Mouse (Mus musculus): Measurements from ENCODE around the gene Ccdc34. TPM values are rescaled to one million over a fixed set of nuclear protein-coding genes. Genes with fewer than 3 reads are reported as not detected.

Gene Ccdc34
- 10 to 100 TPM; 14.9 to 18.5 TPM for total RNA-seq (2021)
- long read RNA-seq, experiment 1, transcript Ccdc34-201 (6 exons, 2,070 nt): major isoform, 32 of 45 reads
- long read RNA-seq, experiment 1, partial matches to known transcripts: 4 of 45 reads
- long read RNA-seq, experiment 1, other reads (novel, unspliced or antisense): 6 of 45 reads
- long read RNA-seq, experiment 2, transcript Ccdc34-201 (6 exons, 2,070 nt): major isoform, 30 of 40 reads
- long read RNA-seq, experiment 2, partial matches to known transcripts: 4 of 40 reads
- long read RNA-seq, experiment 2, other reads (novel, unspliced or antisense): 5 of 40 reads

DNA sequence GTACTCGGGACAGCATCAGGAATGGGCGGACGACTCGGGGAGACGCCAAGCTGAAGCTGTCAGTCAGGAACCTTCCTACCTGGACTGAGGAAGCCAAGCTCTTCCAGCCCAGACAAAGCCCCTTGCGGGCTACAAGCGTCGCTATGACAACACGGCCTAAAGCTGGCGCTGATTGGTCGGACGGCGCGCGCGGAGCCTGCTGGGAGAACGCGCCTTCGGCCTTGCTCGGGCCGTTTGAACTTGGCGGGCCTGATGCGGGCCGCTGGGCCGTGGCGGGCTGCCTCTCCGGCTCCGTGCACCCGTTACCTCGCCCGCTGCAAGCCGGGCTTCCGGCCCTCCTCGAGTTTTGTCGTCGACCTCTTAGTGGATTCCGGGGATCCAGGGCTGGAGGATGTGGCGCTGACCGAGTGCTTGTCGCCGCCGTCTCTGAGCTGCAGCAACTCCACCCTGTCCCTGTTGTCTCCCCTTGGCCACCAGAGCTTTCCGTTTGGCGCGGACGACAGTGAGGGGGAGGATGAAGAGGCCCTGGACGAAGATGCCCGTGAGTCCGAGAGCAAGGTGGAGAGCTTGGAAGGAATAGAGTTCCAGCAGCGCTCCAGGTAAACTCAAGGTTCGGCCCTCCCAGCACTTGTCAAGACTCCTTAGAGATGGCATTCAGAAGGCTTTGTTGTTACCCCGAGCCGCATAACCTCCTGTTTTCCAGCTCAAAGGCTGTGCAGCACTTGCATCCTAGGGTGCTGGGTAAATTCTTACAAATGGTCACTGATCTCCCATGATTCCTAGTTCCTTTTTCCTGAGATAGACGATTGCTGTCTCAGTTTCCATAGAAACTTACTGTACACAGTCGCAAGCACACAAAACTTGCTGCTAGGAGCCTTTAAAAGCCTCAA, at the start of gene Ccdc34:
TSS of gene Ccdc34 (plus strand) at position 202 of the 890 bp plus-strand sequence.
- intact Hi-C loops (cut with DNase I): loop anchor here (5.0 kb wide), 2 partner anchors 101 to 184 kb away; partner anchors contain the start of gene Lgr4
- DNase-seq (ENCODE audit: low spot score in 2 of 2): peak; percentile 92 to 94

DNA sequence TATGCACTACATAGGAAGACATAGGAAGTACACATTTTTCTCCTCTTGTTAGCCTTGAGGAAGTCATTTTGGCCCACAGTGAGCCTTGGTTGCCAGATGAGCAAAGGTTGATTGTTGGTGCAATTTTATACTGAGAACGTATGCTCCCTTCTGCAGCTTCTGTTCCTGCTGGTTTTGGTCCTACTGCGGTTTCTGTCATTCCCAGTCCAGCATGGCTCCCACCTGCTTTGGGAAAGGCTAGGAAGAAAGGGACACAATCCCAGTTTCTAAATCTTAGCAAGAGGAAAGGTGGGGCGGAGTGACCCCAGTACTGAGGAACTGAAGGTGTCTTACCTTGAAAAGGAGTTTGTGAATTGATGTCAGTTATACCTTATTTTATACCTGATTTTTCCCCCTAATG, 48.2 kb upstream of the Ccdc34 start:
- no peak for DNase-seq (ENCODE audit: low spot score in 2 of 2)
- intact Hi-C loops (cut with DNase I): no loop called here

DNA sequence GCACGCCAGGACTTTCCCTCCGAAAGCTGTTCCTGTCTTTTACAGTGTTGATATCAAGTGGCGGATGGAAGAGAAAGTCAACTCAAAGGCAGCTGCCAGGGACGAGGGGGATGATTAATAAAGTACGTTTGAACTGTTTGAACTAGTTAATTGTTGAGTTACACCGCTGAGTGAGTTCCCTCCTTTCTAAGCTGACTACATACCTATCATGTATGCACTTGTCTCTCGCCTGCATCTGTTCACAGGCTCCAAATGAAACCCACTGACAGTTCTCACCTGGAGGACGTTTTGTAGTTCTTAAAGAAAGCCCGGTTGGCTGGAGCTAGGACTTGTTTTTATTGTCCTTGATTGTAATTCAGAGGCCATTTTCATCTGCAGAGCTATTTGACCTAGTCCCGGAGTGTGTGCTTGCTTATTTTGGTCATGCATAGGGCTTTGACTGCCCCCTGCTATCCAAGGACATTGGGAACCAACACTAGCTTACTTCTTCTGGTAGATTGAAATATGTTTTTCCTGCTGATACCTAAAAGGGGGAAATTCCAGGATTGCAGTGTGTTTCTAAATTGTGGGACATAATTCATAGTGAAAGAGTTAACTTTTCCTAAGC, 47.6 kb upstream of the Ccdc34 start:
- no peak for DNase-seq (ENCODE audit: low spot score in 2 of 2)
- intact Hi-C loops (cut with DNase I): no loop called here

DNA sequence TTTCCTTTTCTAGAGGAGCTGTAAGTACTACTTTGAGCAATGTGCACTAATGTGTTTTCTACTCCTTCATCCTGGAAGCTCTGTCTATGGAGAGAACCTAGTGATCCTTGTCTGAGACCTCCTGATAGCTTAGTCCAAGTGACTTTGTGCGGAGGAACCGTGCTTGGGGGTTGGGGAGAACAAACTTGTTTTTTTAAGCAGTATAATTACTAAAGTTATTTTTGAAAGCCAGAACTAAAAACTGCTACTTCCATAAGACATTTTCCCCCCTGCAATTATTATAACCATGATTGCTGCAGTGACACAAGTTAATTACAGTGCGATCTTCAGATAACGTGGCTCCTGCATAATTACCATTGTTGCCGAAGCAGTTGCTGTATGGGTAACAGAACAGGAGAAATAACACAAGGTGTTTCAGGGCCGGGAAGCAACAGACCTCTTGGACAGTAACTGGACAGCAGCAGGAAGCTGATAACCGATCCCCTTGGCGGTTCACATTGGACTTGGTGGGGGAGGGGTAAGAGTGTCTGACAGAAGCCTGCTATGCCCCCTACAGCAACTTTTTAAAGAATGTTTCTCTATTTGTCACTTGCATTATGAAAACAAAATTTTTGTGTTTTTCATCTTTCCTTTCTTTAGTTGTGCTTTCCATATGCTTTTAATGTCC, 46.7 kb upstream of the Ccdc34 start:
- intact Hi-C loops (cut with DNase I): no loop called here
- DNase-seq (ENCODE audit: low spot score in 2 of 2): no peak

DNA sequence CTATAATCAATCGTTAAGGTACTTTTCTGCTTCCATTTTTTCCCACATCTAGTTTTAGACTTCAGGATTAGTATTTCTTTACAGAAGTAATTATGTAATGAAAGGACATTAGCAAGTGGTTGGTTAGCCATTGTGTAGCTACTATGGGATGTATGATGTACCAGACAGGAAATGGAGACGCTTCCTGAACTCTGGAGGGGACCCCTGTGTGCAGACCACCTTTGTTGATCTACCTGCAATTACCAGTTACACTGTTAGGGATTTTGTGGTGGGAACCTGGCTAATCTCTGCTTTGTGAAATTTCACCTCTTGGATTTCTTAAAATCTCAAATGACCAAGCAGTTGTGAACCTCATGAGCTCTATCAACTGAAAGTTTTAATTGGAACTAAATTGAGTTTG, 45.3 kb upstream of the Ccdc34 start:
- intact Hi-C loops (cut with DNase I): no loop called here
- DNase-seq (ENCODE audit: low spot score in 2 of 2): no peak

DNA sequence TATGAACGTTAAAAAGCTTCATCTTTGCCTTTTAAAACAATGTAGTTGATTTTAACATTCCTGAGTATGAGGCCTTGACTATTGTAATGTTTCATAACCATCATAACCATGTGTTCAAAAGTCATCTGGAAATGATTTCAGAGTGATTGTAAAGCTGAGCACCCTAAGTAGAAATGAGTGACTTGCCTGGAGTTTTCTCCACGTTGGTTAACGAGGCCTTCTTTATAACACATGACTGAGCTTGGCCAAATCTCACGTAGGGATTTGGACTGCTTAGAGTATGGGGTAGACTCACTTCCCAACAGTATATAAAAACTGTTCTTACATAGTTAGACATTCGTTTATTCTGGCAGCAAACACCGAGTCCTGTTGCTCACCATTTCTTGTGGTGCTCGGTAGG, 44.7 kb upstream of the Ccdc34 start:
- intact Hi-C loops (cut with DNase I): no loop called here

DNA sequence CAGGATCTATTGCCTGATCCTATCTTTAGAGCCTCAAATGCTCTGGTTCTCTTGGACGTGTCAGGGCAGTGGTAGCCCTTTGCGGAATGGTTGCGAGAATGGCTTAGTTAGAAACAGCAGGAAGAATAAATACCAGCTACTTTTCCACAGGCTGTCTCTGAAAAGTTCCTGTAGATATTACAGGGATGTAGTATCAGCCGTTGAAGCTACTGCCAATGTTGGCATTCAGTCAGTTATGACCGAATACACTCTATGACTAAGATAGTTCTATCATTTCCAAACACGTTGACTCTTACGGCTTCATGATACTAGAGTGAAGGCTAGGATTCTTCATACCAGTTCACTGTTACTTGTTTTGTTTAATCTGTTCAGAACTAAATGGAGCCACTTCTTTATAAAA, 42.8 kb upstream of the Ccdc34 start:
- intact Hi-C loops (cut with DNase I): no loop called here
- DNase-seq (ENCODE audit: low spot score in 2 of 2): no peak

More for the DNA sequence above, 44.7 kb upstream of the Ccdc34 start:
- DNase-seq (ENCODE audit: low spot score in 2 of 2): no peak

DNA sequence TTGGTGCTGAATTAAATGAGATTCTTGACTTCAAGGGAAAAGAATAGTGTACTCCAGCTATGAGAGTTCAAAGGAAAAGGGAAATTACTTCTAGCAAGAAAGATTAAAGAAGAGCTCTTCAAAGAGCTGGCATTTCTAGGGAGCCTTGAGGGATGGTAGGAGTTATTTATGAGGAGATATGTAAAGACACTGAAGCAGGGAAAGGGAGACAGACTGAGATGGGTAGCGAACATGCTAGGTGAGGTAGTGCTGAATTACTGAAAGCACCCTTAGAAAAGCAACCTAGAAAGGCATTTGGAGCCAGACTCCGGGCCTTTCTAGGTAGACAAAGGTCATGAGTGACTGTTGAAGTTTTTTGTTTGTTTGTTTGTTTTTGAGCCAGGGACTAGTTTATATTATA, 41.4 kb upstream of the Ccdc34 start:
- DNase-seq (ENCODE audit: low spot score in 2 of 2): no peak
- intact Hi-C loops (cut with DNase I): no loop called here

DNA sequence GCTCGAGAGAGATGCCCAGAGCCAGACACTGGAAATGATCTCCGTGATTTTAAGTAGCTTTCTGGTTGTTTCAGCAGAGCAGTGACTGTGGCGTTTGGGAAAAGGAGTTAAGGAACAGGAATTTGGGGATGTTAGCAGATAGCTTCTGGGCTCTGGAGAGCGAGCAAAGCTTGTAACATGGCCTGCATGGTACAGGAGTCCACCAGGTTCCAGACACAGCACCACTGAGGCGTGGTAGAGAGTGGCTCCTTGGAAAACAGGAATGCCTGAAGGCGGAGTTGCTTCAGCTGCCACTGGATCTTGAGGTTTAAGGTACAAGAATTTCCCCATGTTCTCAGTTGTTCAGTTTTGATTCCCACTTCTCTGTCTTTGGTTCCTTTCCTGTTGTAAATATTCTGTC, 40.3 kb upstream of the Ccdc34 start:
- no peak for DNase-seq (ENCODE audit: low spot score in 2 of 2)
- intact Hi-C loops (cut with DNase I): no loop called here

DNA sequence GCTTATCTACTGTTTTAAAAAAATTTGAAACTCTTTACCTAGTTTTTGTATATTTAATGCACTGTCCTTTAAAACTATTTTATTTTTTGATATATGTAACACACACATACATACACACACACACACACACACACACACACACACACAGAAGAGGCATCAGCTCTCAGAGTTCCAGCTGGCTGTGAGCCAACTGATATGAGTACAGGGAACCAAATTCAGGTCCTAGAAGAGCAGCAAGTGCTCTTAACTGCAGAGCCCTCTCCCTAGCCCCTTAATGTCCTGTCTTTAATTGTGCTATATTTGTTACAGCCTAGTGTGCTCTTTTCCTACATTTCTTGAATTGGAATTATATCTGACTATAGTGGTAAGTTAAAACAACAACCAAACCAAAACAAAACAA, 38.4 kb upstream of the Ccdc34 start:
- intact Hi-C loops (cut with DNase I): no loop called here
- no peak for DNase-seq (ENCODE audit: low spot score in 2 of 2)

DNA sequence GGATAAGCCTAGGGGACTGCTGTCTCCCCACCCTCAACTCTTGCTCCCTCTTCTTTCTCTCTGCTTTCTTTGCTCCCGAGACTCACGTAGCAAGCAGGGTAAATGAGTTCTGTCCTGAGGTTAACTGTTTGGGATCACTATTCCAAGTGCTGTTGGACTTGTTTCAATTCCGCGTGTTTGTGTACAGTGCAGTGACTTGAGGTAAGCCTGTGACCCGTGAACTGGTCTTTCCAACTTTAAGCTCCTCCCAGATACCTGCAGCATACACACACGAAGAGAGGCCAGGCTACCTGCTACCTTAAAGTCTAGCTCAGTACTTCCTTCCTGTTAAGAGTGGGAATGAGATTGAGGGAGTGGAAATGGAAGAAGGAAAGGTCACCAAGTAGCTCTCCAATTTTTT, 34.2 kb upstream of the Ccdc34 start:
- intact Hi-C loops (cut with DNase I): no loop called here
- no peak for DNase-seq (ENCODE audit: low spot score in 2 of 2)

DNA sequence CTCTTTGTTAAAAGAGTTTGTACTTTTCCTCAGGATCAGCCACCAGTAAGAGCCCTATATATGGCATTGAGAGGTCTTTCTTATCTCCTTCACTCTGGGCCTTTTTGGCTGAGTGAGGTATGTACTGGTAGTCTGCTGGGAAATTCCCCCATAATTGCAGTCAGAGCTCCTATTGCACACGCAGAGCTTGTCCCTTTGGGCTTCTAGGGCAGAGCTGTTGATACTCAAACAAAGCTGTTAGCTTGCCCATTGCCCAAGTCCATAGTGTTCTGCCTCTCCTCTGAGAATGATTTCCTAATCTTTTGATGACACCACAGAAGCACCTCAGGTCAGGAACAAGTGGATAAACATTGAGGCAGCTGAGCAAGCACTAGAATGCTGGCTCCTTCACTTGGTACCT, 32.7 kb upstream of the Ccdc34 start:
- intact Hi-C loops (cut with DNase I): no loop called here
- no peak for DNase-seq (ENCODE audit: low spot score in 2 of 2)

DNA sequence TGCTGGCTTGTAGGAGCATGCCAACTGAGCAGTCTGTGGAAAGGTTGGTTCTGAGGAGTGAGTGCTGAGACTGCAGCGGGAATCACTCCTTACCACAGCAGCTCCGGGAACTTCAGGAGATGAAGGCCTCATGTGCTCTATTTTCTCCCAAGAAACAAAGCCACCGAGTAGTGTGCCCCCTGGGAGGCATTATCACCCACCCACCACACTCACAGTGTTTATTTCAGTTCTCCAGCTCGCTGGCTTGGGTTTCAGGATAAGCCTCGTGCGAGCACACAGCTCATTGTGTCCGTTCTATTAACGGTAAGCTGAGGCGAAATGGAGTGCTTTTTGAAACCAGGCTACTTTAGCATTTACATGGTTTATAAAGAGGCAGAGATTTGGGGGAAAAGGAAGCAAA, 32.1 kb upstream of the Ccdc34 start:
- intact Hi-C loops (cut with DNase I): no loop called here
- DNase-seq (ENCODE audit: low spot score in 2 of 2): no peak

DNA sequence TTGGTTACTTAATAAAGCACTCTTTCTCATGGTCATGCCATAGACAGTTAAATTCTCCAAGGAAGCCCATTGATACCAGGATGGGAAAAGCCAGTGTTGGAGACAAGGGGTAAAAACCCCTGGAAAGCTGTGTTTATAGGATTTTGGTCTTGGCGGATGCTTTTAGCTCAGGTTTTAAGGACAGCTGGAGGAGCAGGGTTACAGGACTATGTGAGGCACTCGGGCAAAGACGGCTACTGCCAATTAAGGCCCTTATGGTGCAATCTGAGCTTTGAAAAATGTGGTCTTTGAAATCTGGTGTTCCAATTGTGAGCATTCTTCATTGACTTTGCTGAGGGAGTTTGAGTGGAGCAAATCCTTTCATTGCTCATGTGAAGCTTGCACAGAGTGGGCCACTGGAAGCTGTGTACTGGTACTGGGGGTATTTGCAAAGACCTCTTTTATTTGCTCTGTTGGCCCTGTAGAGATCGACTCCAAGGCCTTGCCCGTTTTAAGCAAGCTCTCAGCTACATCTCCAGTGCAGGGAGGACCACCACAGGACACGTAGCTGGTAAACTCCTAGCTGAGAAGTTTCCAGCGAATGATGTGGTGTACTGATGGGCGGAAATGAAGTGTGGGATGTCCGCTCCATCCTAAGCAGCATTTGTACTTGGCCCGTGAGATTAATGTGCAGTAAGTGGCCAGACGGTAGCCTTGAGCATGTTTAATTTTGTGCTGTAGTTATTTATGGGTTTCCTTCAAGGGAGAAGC, 31.4 kb upstream of the Ccdc34 start:
- intact Hi-C loops (cut with DNase I): no loop called here
- DNase-seq (ENCODE audit: low spot score in 2 of 2): no peak

DNA sequence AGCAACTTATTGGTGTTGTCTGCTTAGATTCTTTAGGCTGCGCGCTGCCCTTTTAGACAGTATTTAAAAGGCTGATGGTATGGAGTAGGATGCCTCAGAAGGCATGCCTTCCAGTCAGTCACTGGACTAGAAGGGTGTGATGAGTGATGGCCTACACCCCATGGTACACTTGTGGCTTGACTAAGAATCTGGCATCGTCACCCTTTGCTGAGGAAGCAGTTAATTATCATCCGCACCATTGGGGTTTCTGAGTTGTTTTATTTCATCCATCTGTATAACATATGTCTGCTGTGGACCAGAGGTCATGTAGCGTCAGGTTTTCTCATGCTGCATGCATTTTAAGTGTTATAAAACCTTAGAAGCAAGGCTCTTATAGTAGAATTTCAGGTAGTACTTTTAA, 29.7 kb upstream of the Ccdc34 start:
- intact Hi-C loops (cut with DNase I): no loop called here
- no peak for DNase-seq (ENCODE audit: low spot score in 2 of 2)

DNA sequence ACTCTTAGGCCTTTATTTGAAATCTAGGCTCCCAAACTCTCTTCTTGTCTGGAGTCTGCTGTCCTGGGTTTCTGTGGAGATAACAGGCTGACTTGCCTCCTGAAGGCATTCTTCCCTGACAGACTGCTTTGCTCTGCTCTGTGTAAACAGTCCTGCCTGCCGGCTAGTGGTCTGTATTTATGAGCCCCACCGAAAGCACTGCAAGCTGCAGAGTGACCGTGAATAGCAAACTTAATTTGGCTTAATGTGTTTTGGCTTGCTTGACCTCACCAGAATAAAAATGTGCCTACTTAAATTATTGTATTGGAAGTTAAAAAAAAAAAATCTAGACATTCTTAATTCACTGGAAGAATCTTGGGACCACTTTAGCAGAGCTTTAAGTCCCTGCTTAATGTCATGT, 28.4 kb upstream of the Ccdc34 start:
- DNase-seq (ENCODE audit: low spot score in 2 of 2): no peak
- intact Hi-C loops (cut with DNase I): no loop called here

DNA sequence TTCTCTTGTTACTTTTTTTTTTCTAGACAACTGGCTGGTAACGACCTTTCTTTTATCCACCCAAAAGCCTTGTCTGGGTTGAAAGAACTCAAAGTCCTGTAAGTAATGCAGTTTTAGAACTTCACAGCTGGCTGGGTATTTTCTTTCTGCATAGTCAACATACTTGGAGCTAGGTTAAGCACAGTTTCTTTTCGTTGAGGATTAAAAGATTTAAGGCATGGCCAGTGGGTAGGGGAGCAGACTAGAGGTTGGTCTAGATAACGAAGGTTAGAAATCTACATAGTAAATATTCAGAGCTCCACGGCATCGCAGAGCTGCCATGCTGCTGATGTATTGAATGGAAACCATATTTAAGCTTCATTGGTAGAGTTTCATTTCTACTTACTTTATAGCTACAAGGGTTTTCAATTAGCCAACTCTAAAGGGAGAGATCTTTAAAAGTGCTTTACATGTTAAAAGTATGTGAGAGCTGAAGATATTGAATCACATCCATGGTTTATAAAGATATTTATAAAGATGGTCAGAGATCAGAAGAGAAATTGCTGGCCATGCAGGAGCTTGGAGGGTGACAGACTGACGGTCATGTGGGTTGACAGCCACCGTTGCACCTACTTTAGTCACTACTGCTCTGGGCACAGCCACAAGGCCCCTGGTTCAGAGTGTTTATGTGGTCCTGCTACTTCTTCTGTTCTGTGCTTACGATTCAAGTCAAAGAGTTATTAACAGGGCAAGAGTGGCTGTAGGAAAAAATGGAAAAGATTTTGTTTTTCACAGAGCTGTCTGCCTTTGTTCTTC, 27.7 kb upstream of the Ccdc34 start:
- no peak for DNase-seq (ENCODE audit: low spot score in 2 of 2)
- intact Hi-C loops (cut with DNase I): no loop called here

DNA sequence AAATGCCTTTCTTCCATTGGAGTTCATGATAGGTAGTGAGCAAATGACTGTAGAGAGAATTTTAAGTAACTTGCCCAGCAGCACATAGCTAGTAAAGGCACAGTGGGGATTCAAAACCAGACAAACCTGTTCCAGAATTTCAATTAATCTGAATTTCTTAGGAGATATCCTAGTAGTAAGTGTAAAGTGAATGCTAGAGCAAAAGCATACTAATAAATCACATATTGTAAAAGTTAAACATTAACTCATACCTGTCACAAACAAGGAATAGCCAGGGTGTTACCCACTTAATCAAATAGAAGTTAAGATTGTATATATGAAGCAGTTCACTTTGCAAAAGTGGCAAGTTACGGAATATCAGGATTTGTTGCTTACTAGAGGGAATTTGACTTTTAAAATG, 25.9 kb upstream of the Ccdc34 start:
- intact Hi-C loops (cut with DNase I): no loop called here
- DNase-seq (ENCODE audit: low spot score in 2 of 2): no peak

Measured in left cerebral cortex, postnatal 14 days (tissue).